Mouse (Mus musculus): ENCODE results near the gene C2cd2l.

Gene C2cd2l

GRCm38 (mm10) chr9:44267319-44268026 lies 52.6 kb downstream of the C2cd2l start:
- no peak for DNase-seq (ENCODE audit: low spot score in 2 of 2)

- no peak for DNase-seq (ENCODE audit: low spot score in 2 of 2)
Observed at GRCm38 (mm10) chr9:44266478-44267226, 53.4 kb downstream of the C2cd2l start.

GRCm38 (mm10) chr9:44261388-44261787 lies 58.7 kb downstream of the C2cd2l start:
- no peak for DNase-seq (ENCODE audit: low spot score in 2 of 2)
